Mouse (Mus musculus) G1E (cell line): ENCODE data around the gene Repin1.

Experiments used
- CTCF ChIP-seq: IDR thresholded peaks from 2 replicates; pipeline ENCODE4 v1.5.1; 2012; ENCODE audit warnings: low read depth, low read length, inconsistent platforms, mixed read lengths
- GATA1 ChIP-seq: IDR thresholded peaks from 2 replicates; pipeline ENCODE4 v1.6.1; 2012; ENCODE audit warnings: borderline replicate concordance, low read length, inconsistent platforms, mixed read lengths
- GATA2 ChIP-seq: IDR thresholded peaks from 2 replicates; pipeline ENCODE4 v1.6.1; 2012; ENCODE audit warnings: low read depth, low read length, inconsistent platforms, borderline replicate concordance
- TAL1 ChIP-seq: conservative IDR thresholded peaks from 2 replicates; pipeline ENCODE4 v1.6.1; 2012; ENCODE audit warnings: low read depth, low read length, inconsistent platforms, mixed read lengths

DNA sequence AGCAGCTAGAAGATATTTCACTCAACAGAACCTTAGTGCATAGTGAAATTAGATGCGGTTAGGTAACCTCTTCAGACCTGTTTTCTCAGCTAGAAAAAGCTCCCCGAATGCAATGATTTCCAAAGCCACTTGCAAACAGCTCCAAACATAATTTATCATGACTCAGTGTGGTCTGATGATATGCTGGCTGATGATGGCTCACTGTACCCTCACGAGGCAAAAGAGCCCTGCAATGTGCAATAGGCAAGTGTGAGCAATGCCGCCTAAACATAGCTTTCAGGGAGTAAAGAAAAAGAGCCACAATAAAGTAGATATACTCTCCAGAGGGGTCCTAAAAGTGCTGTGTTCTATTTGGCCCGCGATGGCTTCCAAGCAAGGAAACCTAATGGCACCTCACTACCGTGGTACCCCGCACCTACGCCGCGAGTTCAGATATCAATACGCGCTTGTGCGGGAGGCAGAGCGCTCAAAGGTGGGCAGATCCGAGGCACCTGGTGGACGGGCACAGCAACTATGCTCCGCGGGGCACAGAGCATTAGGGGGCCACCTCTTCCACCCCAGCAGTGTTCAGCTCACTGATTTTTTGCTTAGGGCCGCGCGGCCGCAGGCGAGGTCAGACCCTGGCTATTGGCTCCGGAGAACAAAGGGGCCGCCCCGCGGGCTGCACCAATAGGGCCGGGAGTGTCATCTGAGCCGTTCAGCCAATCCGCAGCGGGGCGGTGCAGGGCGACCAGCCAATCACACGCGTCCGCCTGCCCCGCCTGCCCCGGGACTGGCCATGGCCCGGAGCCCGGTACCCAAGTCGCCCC is 7.8 kb downstream of the Repin1 start, which contains the start of gene Zfp775:
- no peak for TF ChIP-seq CTCF
- no peak for TF ChIP-seq GATA1
- TF ChIP-seq TAL1 = no peak
- TF ChIP-seq GATA2 = no peak
